8 mouse cellular contexts compared by ENCODE assay signal in the genomic region with DNA sequence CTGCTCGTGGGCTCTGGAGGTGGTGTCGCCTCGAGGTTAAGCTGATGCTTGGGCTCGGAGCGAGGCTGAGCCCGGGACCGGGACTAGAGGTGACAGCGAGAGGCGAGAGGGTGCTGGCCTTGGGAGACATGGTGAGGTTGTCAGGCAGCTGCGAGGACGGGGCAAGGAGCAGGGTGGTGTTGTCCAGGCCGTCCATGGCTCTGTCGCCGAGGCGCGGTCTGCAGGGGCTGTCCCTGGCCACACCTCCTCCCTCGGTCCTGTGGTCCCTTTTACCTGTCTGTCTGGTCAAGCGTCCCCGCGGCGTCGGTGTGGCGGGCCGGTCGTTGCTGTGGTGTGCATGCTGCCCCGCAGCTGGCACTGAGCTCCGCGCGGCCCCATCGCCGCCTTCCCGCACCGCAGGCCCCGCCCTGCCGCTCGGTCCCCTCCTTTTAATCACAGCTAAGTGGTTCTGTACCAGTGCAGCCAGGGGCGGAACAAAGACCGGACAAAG. TPM values are rescaled to one million over a fixed set of nuclear protein-coding genes. Genes with fewer than 3 reads are reported as not detected.
A peak's percentile ranks its signal among the peaks of the same experiment; 100 is the strongest.
DNase-seq lines count a peak whose midpoint lies in the region; ATAC-seq lines count a peak whose summit lies in the region.

A gene (minus strand): TSS at position 360 of the 490 bp plus-strand sequence.

- peak; percentile 78 for ATAC-seq in kidney, embryonic 14.5 days (ENCODE audit: low FRiP score, low TSS enrichment)
- ATAC-seq in hindbrain, embryonic 15.5 days (ENCODE audit: low FRiP score, low read depth): peak; percentile 78
- peak; percentile 83 for ATAC-seq in midbrain, embryonic 16.5 days

- H3K27me3 ChIP-seq in kidney, embryonic 14.5 days (ENCODE audit: control insufficient read depth, insufficient read depth, low read length): peaks cover 16% of the 10 kb centered on the region
- peaks cover 4% of the 10 kb centered on the region; the same call in 1 of the 2 replicates for H3K27me3 ChIP-seq in hindbrain, embryonic 15.5 days
- H3K27me3 ChIP-seq in midbrain, embryonic 16.5 days (ENCODE audit: control insufficient read depth, insufficient read depth, low read depth, low read length): no peaks in the 10 kb centered on the region

- H3K4me2 ChIP-seq in kidney, embryonic 14.5 days (replicated peaks; ENCODE audit: low read depth, low read length): peak within 1 kb of the TSS; percentile 61
- peak within 1 kb of the TSS; percentile 71 for H3K4me2 ChIP-seq in hindbrain, embryonic 15.5 days
- peak within 1 kb of the TSS; percentile 62 for H3K4me2 ChIP-seq in midbrain, embryonic 16.5 days (ENCODE audit: low read length)

- no peaks in the 10 kb centered on the region for H3K36me3 ChIP-seq in kidney, embryonic 14.5 days (ENCODE audit: control insufficient read depth, insufficient read depth, low read length)
- H3K36me3 ChIP-seq in hindbrain, embryonic 15.5 days: no peaks in the 10 kb centered on the region
- no peaks in the 10 kb centered on the region for H3K36me3 ChIP-seq in midbrain, embryonic 16.5 days (ENCODE audit: control insufficient read depth, insufficient read depth, low read length)

- no peak within 1 kb of the TSS for H3K9ac ChIP-seq in kidney, embryonic 14.5 days (ENCODE audit: low read depth, low read length)
- peak within 1 kb of the TSS; percentile 17; the same call in 1 of the 2 replicates for H3K9ac ChIP-seq in hindbrain, embryonic 15.5 days
- H3K9ac ChIP-seq in midbrain, embryonic 16.5 days (ENCODE audit: low read depth, low read length): peak within 1 kb of the TSS; percentile 60

- H3K9me3 ChIP-seq in kidney, embryonic 14.5 days (ENCODE audit: control insufficient read depth, low read length): no peaks in the 10 kb centered on the region
- H3K9me3 ChIP-seq in hindbrain, embryonic 15.5 days: no peaks in the 10 kb centered on the region
- H3K9me3 ChIP-seq in midbrain, embryonic 16.5 days (replicated peaks; ENCODE audit: control insufficient read depth, low read length, poor library complexity, severe bottlenecking): no peaks in the 10 kb centered on the region

- H3K4me1 ChIP-seq in kidney, embryonic 14.5 days (ENCODE audit: control insufficient read depth, insufficient read depth, low read length): no peaks in the 10 kb centered on the region
- H3K4me1 ChIP-seq in hindbrain, embryonic 15.5 days (replicated peaks): peaks cover 7% of the 10 kb centered on the region
- no peaks in the 10 kb centered on the region; the same call in 1 of the 2 replicates for H3K4me1 ChIP-seq in midbrain, embryonic 16.5 days (ENCODE audit: control insufficient read depth, insufficient read depth, low read length)

- H3K27ac ChIP-seq in kidney, embryonic 14.5 days (ENCODE audit: low read depth, low read length): no peak within 1 kb of the TSS
- no peak within 1 kb of the TSS for H3K27ac ChIP-seq in hindbrain, embryonic 15.5 days (replicated peaks)
- no peak within 1 kb of the TSS for H3K27ac ChIP-seq in midbrain, embryonic 16.5 days (ENCODE audit: low read length)

- H3K4me3 ChIP-seq in kidney, embryonic 14.5 days (ENCODE audit: low read length): peak within 1 kb of the TSS; percentile 41
- H3K4me3 ChIP-seq in hindbrain, embryonic 15.5 days: peak within 1 kb of the TSS; percentile 40
- peak within 1 kb of the TSS; percentile 39 for H3K4me3 ChIP-seq in midbrain, embryonic 16.5 days (ENCODE audit: low read depth, low read length)

- WGBS in kidney, embryonic 14.5 days: 4% methylated on average over 30 of the region's 38 CpGs
- WGBS in hindbrain, embryonic 15.5 days: 4% methylated on average over 34 of the region's 38 CpGs
- 2% methylated on average over 37 of the region's 38 CpGs for WGBS in midbrain, embryonic 16.5 days

- DNase-seq in kidney, adult 8-10 months: no peak
- peak; percentile 50 for DNase-seq in embryo, embryonic 10.5 days (ENCODE audit: low spot score)
- no peak for DNase-seq in urinary bladder, adult 18-20 months (ENCODE audit: low spot score in 2 of 2)
- DNase-seq in left cerebral cortex, adult 9 months (ENCODE audit: low spot score in 2 of 2): no peak
- DNase-seq in spleen, postnatal 14 days (ENCODE audit: low spot score in 2 of 2): no peak

RNA-seq across cellular contexts. Expression of the gene that starts here (rescaled TPM):
- 0.39 TPM in 1 of 2 replicates, not detected in the other for polyA plus RNA-seq in kidney, embryonic 14.5 days (2014; fragmentation: Nextera tagmentation; extraction: Ambion mirVana)
- 7.5 and 8.1 TPM in 2 replicates for polyA plus RNA-seq in hindbrain, embryonic 15.5 days (2015; fragmentation: Nextera tagmentation; extraction: Ambion mirVana)
- 5.2 and 10.3 TPM in 2 replicates for polyA plus RNA-seq in midbrain, embryonic 16.5 days (2015; fragmentation: Nextera tagmentation; extraction: Ambion mirVana)

Comparison
In these comparisons a context has a peak if more than half of its experiments do, and no peak if none do; other contexts are left out.
1. Peak in ATAC-seq, H3K4me3 ChIP-seq and H3K4me2 ChIP-seq in kidney, embryonic 14.5 days; RNA of the gene not detected or under 1 TPM.